Mouse (Mus musculus) hindlimb bud, embryonic 11.5 days (tissue): Measurements from ENCODE around the gene Ggact.

Source experiments
- DNase-seq: peaks from one replicate; pipeline ENCODE4 v3.0.0-alpha.2; 2012; ENCODE audit warnings: low read depth, low spot score; ENCODE audit errors: extremely low spot score

Ggact gene

DNA sequence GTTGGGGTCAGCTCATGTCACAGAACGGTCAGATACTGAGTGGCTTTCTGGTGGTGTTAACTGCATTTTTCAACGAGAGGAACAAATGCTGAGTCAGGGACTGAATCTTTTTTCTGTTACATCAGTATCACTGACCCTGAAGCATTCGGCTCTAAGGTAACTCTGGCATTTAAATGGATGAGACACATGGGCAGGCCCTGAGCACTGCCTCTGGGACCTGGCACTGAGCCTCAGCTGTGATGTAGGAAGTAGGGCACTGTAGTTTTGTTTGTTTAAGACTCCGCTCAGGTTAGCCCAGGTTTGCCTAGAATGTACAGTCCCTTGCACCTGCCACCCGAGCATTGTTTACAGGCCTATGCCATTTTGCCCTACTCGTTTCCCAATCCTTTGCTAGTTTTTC is 43.7 kb downstream of the Ggact start:
- DNase-seq: no peak

DNA sequence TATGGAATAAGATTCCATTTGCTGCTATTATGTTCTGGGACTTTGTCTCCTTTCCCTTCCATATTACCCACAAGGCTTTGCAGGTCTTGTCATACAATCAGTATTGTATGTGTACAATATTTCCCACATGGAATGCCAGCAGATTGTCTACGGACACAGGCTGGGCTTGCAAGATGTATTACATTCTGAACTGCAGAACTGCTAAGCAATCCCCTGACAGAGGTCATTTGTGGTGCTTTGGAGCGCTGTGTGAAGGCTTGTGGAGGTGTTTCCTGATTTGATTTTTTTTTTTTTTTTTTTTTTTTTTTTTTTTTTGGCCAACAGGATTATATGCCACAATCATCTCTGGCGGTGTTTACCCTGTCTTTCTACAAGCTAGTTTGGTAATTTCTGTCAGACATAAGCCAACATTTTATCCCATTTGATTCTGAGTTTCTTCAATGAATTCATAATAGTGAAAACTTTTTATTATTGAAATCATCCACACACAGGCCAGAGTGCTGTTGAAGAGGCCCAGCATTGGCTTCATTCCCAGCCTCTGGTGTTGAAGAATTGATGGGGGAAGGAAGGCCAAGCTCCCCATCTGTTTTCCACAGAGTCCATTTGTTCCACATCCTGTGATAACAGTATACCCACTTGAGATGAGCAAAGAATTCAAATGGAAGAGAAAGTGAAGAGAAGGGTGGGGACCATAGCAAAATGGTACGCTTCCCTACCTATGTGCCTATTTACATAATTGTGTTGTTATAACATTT is 45.8 kb downstream of the Ggact start:
- DNase-seq: no peak

GRCm38 (mm10) chr14:122865462-122866129 is 48.0 kb downstream of the Ggact start:
- no peak for DNase-seq

GRCm38 (mm10) chr14:122862623-122863022 is 50.9 kb downstream of the Ggact start:
- DNase-seq: no peak

- DNase-seq: no peak
Observed at GRCm38 (mm10) chr14:122859792-122860191, 53.8 kb downstream of the Ggact start.

DNA sequence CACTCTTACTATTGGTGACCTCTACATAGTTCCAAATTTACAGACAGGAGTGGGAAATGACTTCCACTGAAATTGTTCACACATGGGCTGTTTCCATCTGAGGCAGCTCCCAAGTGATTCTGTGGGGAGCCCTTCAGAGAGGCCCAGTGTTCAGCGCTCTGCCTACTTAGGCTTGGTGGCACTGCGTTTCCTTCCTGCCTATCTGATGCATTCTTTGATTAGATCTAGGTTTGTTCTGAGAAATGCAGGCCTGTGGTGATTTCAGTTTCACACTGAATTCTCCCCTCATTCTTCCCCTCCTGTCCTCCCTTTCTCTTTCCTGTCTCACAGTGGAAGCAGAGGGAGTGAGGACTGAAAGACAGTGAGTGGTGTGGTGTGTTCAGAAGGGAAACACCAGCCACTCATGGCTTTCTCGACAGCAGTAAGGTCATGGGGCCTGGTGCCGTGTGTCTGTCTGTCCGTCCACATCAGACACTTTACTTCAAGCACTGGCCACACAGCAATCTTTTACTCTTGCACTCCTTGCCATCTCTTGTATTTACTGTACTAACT is 61.0 kb downstream of the Ggact start:
- DNase-seq: no peak

- no peak for DNase-seq
Observed at GRCm38 (mm10) chr14:122837018-122837417, 76.5 kb downstream of the Ggact start.

DNA sequence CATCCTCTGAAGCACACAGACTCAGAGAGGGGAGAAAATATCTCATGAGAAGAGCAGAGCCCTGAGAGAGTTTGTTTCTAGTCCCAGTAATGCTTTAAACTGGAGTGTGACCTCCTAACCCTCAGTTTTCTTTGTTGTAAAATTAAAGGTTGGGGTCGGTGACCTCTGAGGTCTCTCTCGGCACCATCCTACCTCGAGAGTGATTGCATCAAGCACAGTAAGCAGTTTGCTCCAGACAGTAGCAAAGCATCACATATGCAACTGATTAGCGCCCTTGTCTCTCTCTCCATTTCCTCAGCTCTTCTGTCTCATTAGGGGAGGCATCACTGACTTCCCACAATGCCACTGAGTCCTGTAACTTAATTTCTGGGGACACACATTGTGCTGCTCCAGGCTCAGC is 77.3 kb downstream of the Ggact start:
- no peak for DNase-seq

DNA sequence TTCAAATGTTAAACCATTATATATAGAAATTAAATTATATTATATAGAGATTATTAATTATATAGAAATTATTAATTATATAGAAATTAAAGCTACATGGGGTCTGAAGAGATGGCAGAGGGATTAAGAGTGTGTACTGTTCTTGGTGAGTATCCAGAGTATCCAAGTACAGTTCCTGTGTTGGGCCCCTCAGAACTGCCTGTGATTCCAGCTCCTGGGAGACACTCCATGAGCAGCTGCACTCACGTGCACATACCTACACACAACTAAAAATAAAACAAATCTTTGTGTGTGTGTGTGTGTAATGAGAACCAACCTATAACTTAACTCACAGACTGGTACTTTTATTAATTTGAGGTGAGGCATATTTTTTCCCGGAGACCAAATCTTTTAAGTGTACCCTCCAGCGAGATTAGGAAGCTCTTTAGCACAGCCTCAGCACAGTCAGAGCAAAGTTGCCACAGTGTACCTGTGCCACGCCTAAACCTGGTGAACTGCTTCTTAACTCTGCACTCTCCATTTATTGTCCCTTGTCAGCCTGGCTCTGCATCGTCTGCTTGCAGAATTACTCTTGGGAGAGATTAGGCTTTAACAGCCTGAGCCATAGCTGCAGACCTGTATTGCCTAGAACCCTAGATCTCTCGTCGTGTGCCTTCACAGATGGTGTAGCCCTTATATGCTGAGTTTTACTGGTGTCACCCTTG is 77.9 kb downstream of the Ggact start:
- no peak for DNase-seq

- no peak for DNase-seq
Observed at GRCm38 (mm10) chr14:122834753-122835152, 78.8 kb downstream of the Ggact start.

- DNase-seq: no peak
Observed at GRCm38 (mm10) chr14:122833666-122834065, 79.9 kb downstream of the Ggact start.

GRCm38 (mm10) chr14:122830433-122830832 is 83.1 kb downstream of the Ggact start:
- DNase-seq: no peak

DNA sequence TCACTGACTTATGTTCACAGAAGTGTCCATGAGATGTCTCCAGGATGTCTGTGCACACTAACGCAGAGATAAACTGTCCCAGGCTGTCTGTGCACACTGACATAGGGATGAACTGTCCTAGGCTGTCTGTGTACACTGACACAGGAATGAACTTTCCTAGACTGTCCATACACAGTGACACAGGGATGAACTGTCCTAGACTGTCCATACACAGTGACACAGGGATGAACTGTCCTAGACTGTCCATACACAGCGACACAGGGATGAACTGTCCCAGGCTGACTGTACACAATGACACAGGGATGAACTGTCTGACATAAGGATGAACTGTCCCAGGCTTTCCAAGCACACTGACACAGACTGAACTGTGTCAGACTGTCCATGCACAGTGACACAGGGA is 88.1 kb downstream of the Ggact start:
- no peak for DNase-seq

- no peak for DNase-seq
Observed at GRCm38 (mm10) chr14:122823791-122824190, 89.8 kb downstream of the Ggact start.

DNA sequence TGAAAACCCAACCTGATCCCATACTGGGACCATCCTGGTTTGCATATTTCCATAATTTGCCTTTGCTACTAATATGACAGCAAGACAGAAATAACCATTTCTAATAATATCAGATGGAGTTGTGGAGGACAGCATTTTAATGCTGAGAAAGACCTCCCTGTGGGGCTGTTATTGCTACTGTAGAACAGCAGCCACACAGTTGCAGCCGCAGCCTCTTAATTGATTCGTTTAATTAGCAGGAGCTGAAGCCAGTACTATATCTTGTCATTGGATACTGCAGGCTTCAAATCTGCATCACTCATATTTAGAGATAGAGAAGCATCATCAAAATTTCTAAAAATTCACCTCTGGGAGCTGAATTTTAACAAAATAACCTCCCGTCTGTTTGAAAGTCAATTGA is 92.6 kb downstream of the Ggact start:
- no peak for DNase-seq

DNA sequence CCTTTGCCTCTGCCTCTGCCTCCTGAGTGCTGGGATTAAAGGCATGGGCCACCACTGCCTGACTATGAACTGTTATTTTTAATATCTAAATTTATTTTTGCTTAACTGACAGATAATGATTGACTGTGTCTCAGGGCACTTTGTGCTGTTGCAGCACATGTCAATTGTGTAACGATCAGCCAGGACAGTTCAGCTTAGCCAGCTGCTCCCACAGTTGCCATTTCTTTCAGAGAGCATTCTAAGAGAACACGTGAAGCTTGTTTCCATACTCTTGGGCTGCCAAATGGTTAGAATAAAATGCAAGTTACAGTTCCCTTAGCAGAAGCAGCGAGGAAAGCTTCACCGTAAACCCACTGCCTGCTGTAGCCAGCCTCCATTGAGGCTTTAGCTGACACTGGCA is 113.3 kb downstream of the Ggact start:
- no peak for DNase-seq

DNA sequence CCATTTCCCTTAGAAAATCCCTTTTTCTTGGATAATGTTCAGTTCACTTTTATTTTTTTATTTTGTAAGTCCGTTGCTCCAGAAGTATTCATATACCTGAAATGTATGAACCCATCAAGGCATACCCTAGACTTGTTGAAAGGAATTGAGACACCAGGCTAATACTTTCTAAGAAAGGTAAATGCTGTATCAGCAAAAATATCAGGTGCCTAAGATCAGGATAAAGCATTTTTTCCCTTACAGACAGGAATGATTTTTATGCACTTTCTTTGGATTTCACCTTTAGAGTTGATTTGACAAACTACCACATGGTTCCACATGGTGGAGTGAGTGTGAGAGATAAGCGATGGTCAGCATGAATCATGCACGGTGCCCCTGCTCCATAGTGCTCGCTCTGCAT is 120.2 kb downstream of the Ggact start:
- no peak for DNase-seq

DNA sequence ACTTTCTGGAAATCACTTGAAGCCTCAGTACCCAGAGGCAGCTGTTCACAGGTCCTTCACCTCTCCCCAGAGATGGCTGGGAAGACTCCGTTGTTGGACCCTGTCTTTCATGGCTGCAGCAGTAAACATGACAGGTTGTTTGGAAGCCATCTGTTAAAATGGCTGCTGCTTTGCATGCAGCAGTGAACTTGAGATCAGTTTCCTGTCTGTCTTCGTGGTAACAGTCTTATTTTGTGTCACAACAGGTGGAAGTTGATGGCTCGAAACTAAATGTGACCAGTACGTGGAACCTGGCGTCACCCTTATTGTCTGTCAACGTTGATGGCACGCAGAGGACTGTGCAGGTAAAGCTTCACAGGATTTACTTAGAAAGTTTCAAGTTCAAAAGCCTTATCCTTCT is 123.4 kb downstream of the Ggact start:
- DNase-seq: no peak

DNA sequence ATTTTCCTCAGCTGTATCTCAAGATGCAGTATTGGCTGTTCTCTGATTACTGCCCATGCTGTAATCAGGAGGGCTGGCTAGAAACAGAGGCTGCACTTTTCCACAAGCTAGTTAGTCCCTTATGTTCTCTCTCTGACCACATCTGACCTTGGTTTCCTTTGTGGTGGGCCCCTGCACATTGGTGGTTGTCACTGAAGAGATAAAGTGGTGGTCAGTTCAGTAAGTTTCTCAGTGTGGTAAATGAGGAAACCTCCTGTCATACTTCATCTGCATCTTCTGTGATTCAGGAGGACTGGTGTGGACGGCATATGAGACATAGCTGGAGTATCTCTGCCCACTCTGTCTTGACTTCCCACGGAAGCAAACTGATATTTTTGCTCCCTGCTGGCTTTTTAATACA is 125.4 kb downstream of the Ggact start:
- DNase-seq: no peak

- DNase-seq: no peak
Observed at GRCm38 (mm10) chr14:122784701-122785100, 128.9 kb downstream of the Ggact start.

- no peak for DNase-seq
Observed at GRCm38 (mm10) chr14:122766448-122766847, 147.1 kb downstream of the Ggact start.
